Comparison of ENCODE assay signal across 7 mouse cellular contexts in genomic region chr9:112207767-112208166, GRCm38 (mm10). TPM values are rescaled to one million over a fixed set of nuclear protein-coding genes. Genes with fewer than 3 reads are reported as not detected.
DNase-seq lines count a peak whose midpoint lies in the region; ATAC-seq and TF ChIP-seq lines count a peak whose summit lies in the region.

No protein-coding gene starts in this region.

- DNase-seq in B cell, adult 2 months, result peak; percentile 54 to 56
- DNase-seq in liver, result peak; percentile 37
- DNase-seq in naive thymus-derived CD4-positive, alpha-beta T cell, adult 2 months (ENCODE audit: low read depth), result peak; percentile 72
- DNase-seq in stomach, postnatal 0 days (ENCODE audit: low spot score), result peak; percentile 32

- H3K4me1 ChIP-seq in forebrain, embryonic 12.5 days, result peaks cover 8% of the 10 kb centered on the region
- H3K4me1 ChIP-seq in stomach, postnatal 0 days (replicated peaks; ENCODE audit: control insufficient read depth, insufficient read depth), result no peaks in the 10 kb centered on the region

- no peaks in the 10 kb centered on the region for H3K27me3 ChIP-seq in forebrain, embryonic 12.5 days
- no peaks in the 10 kb centered on the region for H3K27me3 ChIP-seq in stomach, postnatal 0 days (ENCODE audit: control insufficient read depth, insufficient read depth, low read length)

- H3K4me3 ChIP-seq in forebrain, embryonic 12.5 days (replicated peaks), result no peak overlapping the region
- H3K4me3 ChIP-seq in stomach, postnatal 0 days (ENCODE audit: low read depth, low read length), result no peak overlapping the region

- H3K9me3 ChIP-seq in forebrain, embryonic 12.5 days, result no peaks in the 10 kb centered on the region
- no peaks in the 10 kb centered on the region for H3K9me3 ChIP-seq in stomach, postnatal 0 days (ENCODE audit: control insufficient read depth, low read length)

- no peak overlapping the region for H3K4me2 ChIP-seq in forebrain, embryonic 12.5 days
- H3K4me2 ChIP-seq in stomach, postnatal 0 days (replicated peaks; ENCODE audit: low read depth), result no peak overlapping the region

- no peaks in the 10 kb centered on the region for H3K36me3 ChIP-seq in forebrain, embryonic 12.5 days (replicated peaks)
- no peaks in the 10 kb centered on the region for H3K36me3 ChIP-seq in stomach, postnatal 0 days (ENCODE audit: control insufficient read depth, insufficient read depth, low read length)

- 13% methylated on average over 4 of the region's 4 CpGs for WGBS in forebrain, embryonic 12.5 days
- WGBS in stomach, postnatal 0 days, result 27% methylated on average over 4 of the region's 4 CpGs

- no peak overlapping the region for H3K9ac ChIP-seq in forebrain, embryonic 12.5 days
- no peak overlapping the region for H3K9ac ChIP-seq in stomach, postnatal 0 days (ENCODE audit: low read length)

- TF ChIP-seq CTCF in stomach, postnatal 0 days (IDR thresholded peaks at IDR 0.05; ENCODE audit: low read depth), result no peak

- TF ChIP-seq EP300 in stomach, postnatal 0 days (optimal IDR thresholded peaks at IDR 0.05), result no peak

- peak; percentile 86 for ATAC-seq in CD4-positive, CD25-positive, alpha-beta regulatory T cell, adult 4 months
- ATAC-seq in forebrain, embryonic 12.5 days (ENCODE audit: low FRiP score), result peak; percentile 94
- peak; percentile 100 for ATAC-seq in hematopoietic stem cell, adult 5-6 weeks (replicated peaks in 1 of 2; ENCODE audit: insufficient read depth in 1 of 2, low FRiP score in 2 of 2, low TSS enrichment in 1 of 2, low read depth in 1 of 2, poor library complexity in 2 of 2, severe bottlenecking in 2 of 2)
- ATAC-seq in stomach, postnatal 0 days (ENCODE audit: low FRiP score, low TSS enrichment), result peak; percentile 42; the same call in 1 of the 2 replicates

- H3K27ac ChIP-seq in forebrain, embryonic 12.5 days, result peak overlapping the region; percentile 39
- no peak overlapping the region for H3K27ac ChIP-seq in stomach, postnatal 0 days (replicated peaks)

RNA-seq across cellular contexts. Expression of gene Arpp21, which starts 28.0 kb away (rescaled TPM):
- polyA plus RNA-seq in CD4-positive, CD25-positive, alpha-beta regulatory T cell, adult 4 months (2017; shearing (Covaris generic)), result under 1 TPM in 1 of 2 experiments, not detected in 1; 0.36 TPM
- 8.3 and 10.4 TPM in 2 replicates for polyA plus RNA-seq in forebrain, embryonic 12.5 days (2016; fragmentation: Nextera tagmentation; extraction: Ambion mirVana)
- 11.2 and 17.6 TPM in 2 replicates for total RNA-seq in hematopoietic stem cell, adult 5-6 weeks (2017)
- 1.2 TPM in 2 replicates for polyA plus RNA-seq in stomach, postnatal 0 days (2015; fragmentation: Nextera tagmentation; extraction: Ambion mirVana)

Comparison
In these comparisons a context has a peak if more than half of its experiments do, and no peak if none do; other contexts are left out.
1. ATAC-seq: peak in every context shown above with its lines; median percentile 100 in hematopoietic stem cell, adult 5-6 weeks; 94 in forebrain, embryonic 12.5 days; 86 in CD4-positive, CD25-positive, alpha-beta regulatory T cell, adult 4 months; 42 in stomach, postnatal 0 days.